Mouse (Mus musculus): ENCODE measurements around the gene Cpm. TPM values are rescaled to one million over a fixed set of nuclear protein-coding genes. Genes with fewer than 3 reads are reported as not detected.

Gene Cpm
- polyA plus RNA-seq, 1 experiment from 2014 or later = 55.7 TPM

GRCm38 (mm10) chr10:117709930-117710603, 80.8 kb downstream of the Cpm start:
- Histone ChIP-seq H3K36me3 (ENCODE audit: control insufficient read depth, insufficient read depth, low read length) (peaks cover 11% of the 10 kb centered on the region), H3K9me3 (ENCODE audit: control insufficient read depth, low read length) (no peaks in the 10 kb centered on the region), H3K27ac (ENCODE audit: low read depth, low read length) (peak overlapping the region; percentile 93), H3K4me1 (replicated peaks; ENCODE audit: control insufficient read depth, insufficient read depth, low read length) (peaks cover 3% of the 10 kb centered on the region; the same call in 1 of the 2 replicates), H3K4me2 (peak overlapping the region; percentile 89), H3K27me3 (replicated peaks; ENCODE audit: control insufficient read depth, insufficient read depth, low read length) (no peaks in the 10 kb centered on the region), H3K9ac (ENCODE audit: low read depth, low read length) (peak overlapping the region; percentile 96), H3K4me3 (ENCODE audit: low read depth, low read length) (peak overlapping the region; percentile 83)
- peak; percentile 85 for DNase-seq (ENCODE audit: low spot score)
- under 1% methylated on average over 57 of the region's 71 CpGs for WGBS
- peak; percentile 74 for ATAC-seq (replicated peaks; ENCODE audit: low FRiP score)

GRCm38 (mm10) chr10:117710604-117711141, 81.4 kb downstream of the Cpm start, which contains the start of gene Mdm2:
Gene Mdm2 (minus strand): TSS chr10:117710758.
- under 1% methylated on average over 52 of the region's 52 CpGs for WGBS
- H3K27ac ChIP-seq (ENCODE audit: low read depth, low read length) = peak within 1 kb of the TSS; percentile 93
- DNase-seq (ENCODE audit: low spot score) (peak; percentile 97), ATAC-seq (replicated peaks; ENCODE audit: low FRiP score) (peak; percentile 90)
- no peaks in the 10 kb centered on the region for H3K27me3 ChIP-seq (replicated peaks; ENCODE audit: control insufficient read depth, insufficient read depth, low read length)
- H3K9me3 ChIP-seq (ENCODE audit: control insufficient read depth, low read length) = no peaks in the 10 kb centered on the region
- peak within 1 kb of the TSS; percentile 83 for H3K4me3 ChIP-seq (ENCODE audit: low read depth, low read length)
- H3K4me2 ChIP-seq = peak within 1 kb of the TSS; percentile 89
- H3K9ac ChIP-seq (ENCODE audit: low read depth, low read length) = peak within 1 kb of the TSS; percentile 96
- H3K36me3 ChIP-seq (ENCODE audit: control insufficient read depth, insufficient read depth, low read length) = peaks cover 7% of the 10 kb centered on the region
- peaks cover 3% of the 10 kb centered on the region; the same call in 1 of the 2 replicates for H3K4me1 ChIP-seq (replicated peaks; ENCODE audit: control insufficient read depth, insufficient read depth, low read length)

- H3K4me1 ChIP-seq (replicated peaks; ENCODE audit: control insufficient read depth, insufficient read depth, low read length) = peaks cover 3% of the 10 kb centered on the region; the same call in 1 of the 2 replicates
- H3K9ac ChIP-seq (ENCODE audit: low read depth, low read length) = peak overlapping the region; percentile 96
- DNase-seq (ENCODE audit: low spot score) (no peak), ATAC-seq (replicated peaks; ENCODE audit: low FRiP score) (no peak)
- peak overlapping the region; percentile 93; the same call in 1 of the 2 replicates for H3K27ac ChIP-seq (ENCODE audit: low read depth, low read length)
- H3K4me3 ChIP-seq (ENCODE audit: low read depth, low read length) = peak overlapping the region; percentile 83
- no peaks in the 10 kb centered on the region for H3K27me3 ChIP-seq (replicated peaks; ENCODE audit: control insufficient read depth, insufficient read depth, low read length)
- peak overlapping the region; percentile 89 for H3K4me2 ChIP-seq
- H3K36me3 ChIP-seq (ENCODE audit: control insufficient read depth, insufficient read depth, low read length) = peaks cover 5% of the 10 kb centered on the region
- 77% methylated on average over 5 of the region's 5 CpGs for WGBS
- no peaks in the 10 kb centered on the region for H3K9me3 ChIP-seq (ENCODE audit: control insufficient read depth, low read length)
These were observed 82.1 kb downstream of the Cpm start for GRCm38 (mm10) chr10:117711408-117711807.

GRCm38 (mm10) chr10:117712191-117712754, 83.0 kb downstream of the Cpm start:
- no peak for DNase-seq (ENCODE audit: low spot score)
- no peak overlapping the region for H3K4me2 ChIP-seq
- no peak overlapping the region for H3K27ac ChIP-seq (ENCODE audit: low read depth, low read length)
- peaks cover 3% of the 10 kb centered on the region; the same call in 1 of the 2 replicates for H3K4me1 ChIP-seq (replicated peaks; ENCODE audit: control insufficient read depth, insufficient read depth, low read length)
- no peaks in the 10 kb centered on the region for H3K27me3 ChIP-seq (replicated peaks; ENCODE audit: control insufficient read depth, insufficient read depth, low read length)
- no peak overlapping the region for H3K4me3 ChIP-seq (ENCODE audit: low read depth, low read length)
- 75% methylated on average over 9 of the region's 9 CpGs for WGBS
- no peaks in the 10 kb centered on the region; the same call in 1 of the 2 replicates for H3K36me3 ChIP-seq (ENCODE audit: control insufficient read depth, insufficient read depth, low read length)
- no peaks in the 10 kb centered on the region for H3K9me3 ChIP-seq (ENCODE audit: control insufficient read depth, low read length)
- H3K9ac ChIP-seq (ENCODE audit: low read depth, low read length) = no peak overlapping the region
- no peak for ATAC-seq (replicated peaks; ENCODE audit: low FRiP score)

- WGBS = 91% methylated on average over 9 of the region's 9 CpGs
- no peak overlapping the region for H3K4me2 ChIP-seq
- no peaks in the 10 kb centered on the region; the same call in 1 of the 2 replicates for H3K36me3 ChIP-seq (ENCODE audit: control insufficient read depth, insufficient read depth, low read length)
- no peak for ATAC-seq (replicated peaks; ENCODE audit: low FRiP score)
- DNase-seq (ENCODE audit: low spot score) = no peak
- H3K9me3 ChIP-seq (ENCODE audit: control insufficient read depth, low read length) = no peaks in the 10 kb centered on the region
- H3K27me3 ChIP-seq (replicated peaks; ENCODE audit: control insufficient read depth, insufficient read depth, low read length) = no peaks in the 10 kb centered on the region
- H3K4me3 ChIP-seq (ENCODE audit: low read depth, low read length) = no peak overlapping the region
- no peak overlapping the region for H3K27ac ChIP-seq (ENCODE audit: low read depth, low read length)
- H3K9ac ChIP-seq (ENCODE audit: low read depth, low read length) = no peak overlapping the region
- H3K4me1 ChIP-seq (replicated peaks; ENCODE audit: control insufficient read depth, insufficient read depth, low read length) = peaks cover 4% of the 10 kb centered on the region; the same call in 1 of the 2 replicates
These were observed 83.6 kb downstream of the Cpm start for GRCm38 (mm10) chr10:117712871-117713270.

- Histone ChIP-seq H3K9ac (ENCODE audit: low read depth, low read length) (no peak overlapping the region), H3K27me3 (replicated peaks; ENCODE audit: control insufficient read depth, insufficient read depth, low read length) (no peaks in the 10 kb centered on the region), H3K4me2 (no peak overlapping the region), H3K36me3 (ENCODE audit: control insufficient read depth, insufficient read depth, low read length) (no peaks in the 10 kb centered on the region), H3K4me3 (ENCODE audit: low read depth, low read length) (no peak overlapping the region), H3K4me1 (replicated peaks; ENCODE audit: control insufficient read depth, insufficient read depth, low read length) (peaks cover 6% of the 10 kb centered on the region; the same call in 1 of the 2 replicates), H3K27ac (ENCODE audit: low read depth, low read length) (no peak overlapping the region), H3K9me3 (ENCODE audit: control insufficient read depth, low read length) (no peaks in the 10 kb centered on the region)
- ATAC-seq (replicated peaks; ENCODE audit: low FRiP score) (no peak), DNase-seq (ENCODE audit: low spot score) (no peak)
- 89% methylated on average over 8 of the region's 8 CpGs for WGBS
These were observed 84.2 kb downstream of the Cpm start for GRCm38 (mm10) chr10:117713466-117713865.

GRCm38 (mm10) chr10:117714048-117714545, 84.8 kb downstream of the Cpm start:
- peaks cover 3% of the 10 kb centered on the region; the same call in 1 of the 2 replicates for H3K4me1 ChIP-seq (replicated peaks; ENCODE audit: control insufficient read depth, insufficient read depth, low read length)
- DNase-seq (ENCODE audit: low spot score) = no peak
- 79% methylated on average over 3 of the region's 3 CpGs for WGBS
- no peaks in the 10 kb centered on the region for H3K27me3 ChIP-seq (replicated peaks; ENCODE audit: control insufficient read depth, insufficient read depth, low read length)
- no peaks in the 10 kb centered on the region for H3K36me3 ChIP-seq (ENCODE audit: control insufficient read depth, insufficient read depth, low read length)
- no peak overlapping the region for H3K4me3 ChIP-seq (ENCODE audit: low read depth, low read length)
- H3K27ac ChIP-seq (ENCODE audit: low read depth, low read length) = no peak overlapping the region
- H3K9ac ChIP-seq (ENCODE audit: low read depth, low read length) = no peak overlapping the region
- no peak overlapping the region for H3K4me2 ChIP-seq
- ATAC-seq (replicated peaks; ENCODE audit: low FRiP score) = no peak
- no peaks in the 10 kb centered on the region for H3K9me3 ChIP-seq (ENCODE audit: control insufficient read depth, low read length)

- H3K4me1 ChIP-seq (replicated peaks; ENCODE audit: control insufficient read depth, insufficient read depth, low read length) = 0 out of 2 replicates have a peak, but pooled peaks cover 3% of the 10 kb centered on the region
- ATAC-seq (replicated peaks; ENCODE audit: low FRiP score) (no peak), DNase-seq (ENCODE audit: low spot score) (no peak)
- WGBS = 61% methylated on average over 4 of the region's 4 CpGs
- no peak overlapping the region for H3K9ac ChIP-seq (ENCODE audit: low read depth, low read length)
- no peaks in the 10 kb centered on the region for H3K27me3 ChIP-seq (replicated peaks; ENCODE audit: control insufficient read depth, insufficient read depth, low read length)
- H3K27ac ChIP-seq (ENCODE audit: low read depth, low read length) = no peak overlapping the region
- no peak overlapping the region for H3K4me3 ChIP-seq (ENCODE audit: low read depth, low read length)
- no peaks in the 10 kb centered on the region for H3K36me3 ChIP-seq (ENCODE audit: control insufficient read depth, insufficient read depth, low read length)
- H3K9me3 ChIP-seq (ENCODE audit: control insufficient read depth, low read length) = no peaks in the 10 kb centered on the region
- H3K4me2 ChIP-seq = no peak overlapping the region
These were observed 85.7 kb downstream of the Cpm start for GRCm38 (mm10) chr10:117714928-117715500.
